Mouse (Mus musculus): ENCODE results near the gene Mt3. TPM values are rescaled to one million over a fixed set of nuclear protein-coding genes. Genes with fewer than 3 reads are reported as not detected.

The Mt3 gene
- 22.3 and 24.5 TPM in 2 replicates for polyA plus RNA-seq (2012; rRNA removed)

GRCm38 (mm10) chr8:94152513-94153300, at the start of gene Mt3:
Gene Mt3 (plus strand): TSS chr8:94152607.

DNA sequence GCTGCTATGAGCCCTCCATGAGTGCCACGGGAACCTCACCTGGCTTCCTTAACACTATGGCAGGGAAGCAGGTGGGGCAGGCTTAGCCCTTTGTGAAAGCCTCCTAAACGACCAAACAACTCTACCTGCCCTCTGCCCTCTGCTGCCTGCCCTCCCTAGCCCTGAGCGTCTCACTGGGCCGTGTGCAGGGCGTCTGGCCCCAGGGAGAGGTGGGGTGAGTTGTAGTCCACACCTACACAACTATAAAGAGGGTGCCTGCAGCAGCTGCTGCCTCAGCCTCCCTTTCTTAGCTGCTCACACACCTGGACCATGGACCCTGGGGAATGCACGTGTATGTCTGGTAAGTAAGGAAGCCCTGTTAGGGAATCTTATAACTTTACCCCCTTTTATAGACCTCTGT, 15.5 kb upstream of the Mt3 start, which contains the start of gene Mt4:
TSS of gene Mt4 (plus strand) at position 265 of the 400 bp plus-strand sequence.

GRCm38 (mm10) chr8:94172075-94172808, 19.8 kb downstream of the Mt3 start, which contains the start of gene Mt2:
Gene Mt2 (plus strand): TSS chr8:94172664.

DNA sequence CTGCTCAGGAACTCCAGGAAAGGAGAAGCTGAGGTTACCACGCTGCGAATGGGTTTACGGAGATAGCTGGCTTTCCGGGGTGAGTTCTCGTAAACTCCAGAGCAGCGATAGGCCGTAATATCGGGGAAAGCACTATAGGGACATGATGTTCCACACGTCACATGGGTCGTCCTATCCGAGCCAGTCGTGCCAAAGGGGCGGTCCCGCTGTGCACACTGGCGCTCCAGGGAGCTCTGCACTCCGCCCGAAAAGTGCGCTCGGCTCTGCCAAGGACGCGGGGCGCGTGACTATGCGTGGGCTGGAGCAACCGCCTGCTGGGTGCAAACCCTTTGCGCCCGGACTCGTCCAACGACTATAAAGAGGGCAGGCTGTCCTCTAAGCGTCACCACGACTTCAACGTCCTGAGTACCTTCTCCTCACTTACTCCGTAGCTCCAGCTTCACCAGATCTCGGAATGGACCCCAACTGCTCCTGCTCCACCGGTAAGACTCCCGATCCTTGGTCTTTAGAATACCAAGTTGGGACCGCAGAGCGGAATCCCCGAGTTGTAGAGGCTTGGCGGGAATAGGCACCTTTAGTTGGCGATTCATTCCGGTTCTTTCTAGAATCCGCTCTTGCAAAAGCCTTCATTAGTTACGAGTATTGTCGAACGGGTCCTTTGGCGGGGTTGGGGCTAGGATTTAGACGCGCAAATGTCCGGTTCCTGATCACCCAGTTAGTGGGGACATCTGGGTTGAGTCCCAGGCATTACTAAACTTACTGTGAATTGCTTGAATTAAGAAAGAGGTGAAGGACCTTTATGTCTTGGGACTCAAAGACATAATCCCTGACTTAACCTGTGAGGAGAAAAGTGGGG, 26.7 kb downstream of the Mt3 start, which contains the start of gene Mt1:
TSS of gene Mt1 (plus strand) at position 226 of the 856 bp plus-strand sequence.

Other genes with a start within 250 kb of the Mt3 start
- 127 and 138 TPM in 2 replicates for gene Amfr, start 139.8 kb upstream of the Mt3 start, polyA plus RNA-seq (2012; rRNA removed)
- 64.6 and 78.5 TPM in 2 replicates for gene Nudt21, start 115.6 kb upstream of the Mt3 start, polyA plus RNA-seq (2012; rRNA removed)
- gene Ogfod1, start 115.4 kb upstream of the Mt3 start, polyA plus RNA-seq (2012; rRNA removed): 3.8 and 4.0 TPM in 2 replicates
- 9.0 and 10.7 TPM in 2 replicates for gene Bbs2, start 53.7 kb upstream of the Mt3 start, polyA plus RNA-seq (2012; rRNA removed)
- 0.80 TPM in 1 of 2 replicates, not detected in the other for gene Mt4, start 15.4 kb upstream of the Mt3 start, polyA plus RNA-seq (2012; rRNA removed)
- 88.7 and 131 TPM in 2 replicates for gene Mt2, start 20.1 kb downstream of the Mt3 start, polyA plus RNA-seq (2012; rRNA removed)
- gene Mt1, start 26.5 kb downstream of the Mt3 start, polyA plus RNA-seq (2012; rRNA removed): 1,409 and 1,808 TPM in 2 replicates
- gene Nup93, start 62.0 kb downstream of the Mt3 start, polyA plus RNA-seq (2012; rRNA removed): 11.1 and 11.9 TPM in 2 replicates
- 0.03 and 0.22 TPM in 2 replicates for gene Slc12a3, start 176.6 kb downstream of the Mt3 start, polyA plus RNA-seq (2012; rRNA removed)
- 337 and 422 TPM in 2 replicates for gene Herpud1, start 233.8 kb downstream of the Mt3 start, polyA plus RNA-seq (2012; rRNA removed)

Measured in colon, adult 2 months (tissue).